Mouse (Mus musculus): Measurements from ENCODE around the gene Fam186b. TPM values are rescaled to one million over a fixed set of nuclear protein-coding genes. Genes with fewer than 3 reads are reported as not detected.
A peak's percentile ranks its signal among the peaks of the same experiment; 100 is the strongest.

Fam186b gene
- total and polyA plus RNA-seq, 3 experiments: not detected

DNA sequence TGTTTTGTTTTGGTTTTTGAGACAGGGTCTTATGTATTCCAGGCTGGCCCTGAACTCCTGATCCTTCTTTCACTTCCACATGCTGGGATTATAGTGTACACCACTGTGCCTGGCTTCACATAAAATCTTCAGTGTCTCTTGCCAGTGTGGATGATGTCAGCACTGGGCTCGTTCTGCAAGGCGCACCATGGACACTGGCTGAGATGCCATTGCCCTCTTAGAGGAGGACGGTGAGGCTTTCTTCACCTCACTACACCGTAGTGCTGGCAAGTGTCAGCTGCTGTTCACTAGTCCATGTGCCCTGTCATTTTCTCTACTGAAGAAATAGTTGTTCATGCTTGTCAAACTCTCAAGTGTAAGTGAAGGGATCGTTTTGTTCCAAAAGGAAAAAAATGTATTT lies 14.9 kb upstream of the Fam186b start:
- intact Hi-C loops (cut with DNase I): no loop called here
- H3K4me1 ChIP-seq (ENCODE audit: control insufficient read depth, insufficient read depth, low read length): peaks cover 7% of the 10 kb centered on the region
- no peak overlapping the region for H3K27ac ChIP-seq
- no peaks in the 10 kb centered on the region for H3K36me3 ChIP-seq (ENCODE audit: control insufficient read depth, insufficient read depth, low read length)
- H3K79me2 ChIP-seq (replicated peaks; ENCODE audit: control insufficient read depth, insufficient read depth, low read length): no peaks in the 10 kb centered on the region
- no peak for TF ChIP-seq CTCF (IDR thresholded peaks at IDR 0.05)
- no peak for TF ChIP-seq EP300 (IDR thresholded peaks at IDR 0.05; ENCODE audit: insufficient read depth, low read depth, low read length)
- no peak for TF ChIP-seq POLR2A (IDR thresholded peaks at IDR 0.05; ENCODE audit: insufficient read depth, low read depth, low read length)
- H3K27me3 ChIP-seq (ENCODE audit: control insufficient read depth, insufficient read depth, low read length): no peaks in the 10 kb centered on the region
- H3K9ac ChIP-seq (ENCODE audit: low read depth, low read length): no peak overlapping the region
- WGBS: 81% methylated on average over 5 of the region's 5 CpGs
- DNase-seq: no peak
- no peak overlapping the region for H3K4me3 ChIP-seq

DNA sequence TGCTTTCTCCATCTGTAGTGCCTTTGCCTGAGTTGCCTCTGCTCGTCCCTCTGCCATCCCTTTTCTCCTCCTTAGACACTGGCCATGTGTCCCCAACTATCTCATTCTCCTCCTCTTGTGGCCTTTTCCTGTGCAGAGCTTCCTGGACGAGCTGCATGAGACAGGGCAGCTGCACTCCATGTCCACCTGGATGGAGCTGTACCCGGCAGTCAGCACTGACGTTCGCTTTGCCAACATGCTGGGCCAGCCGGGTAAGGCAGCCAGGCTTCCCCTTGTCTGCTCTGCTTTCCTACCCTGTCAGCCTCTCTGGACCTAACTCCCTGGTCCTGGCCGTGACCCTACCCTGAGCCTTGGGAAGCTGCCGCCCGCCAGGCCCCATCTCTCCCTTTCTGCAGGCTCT lies 13.9 kb upstream of the Fam186b start:
- no peak for DNase-seq
- H3K27ac ChIP-seq: no peak overlapping the region
- no peaks in the 10 kb centered on the region for H3K27me3 ChIP-seq (ENCODE audit: control insufficient read depth, insufficient read depth, low read length)
- H3K79me2 ChIP-seq (replicated peaks; ENCODE audit: control insufficient read depth, insufficient read depth, low read length): no peaks in the 10 kb centered on the region
- H3K9ac ChIP-seq (ENCODE audit: low read depth, low read length): no peak overlapping the region
- H3K36me3 ChIP-seq (ENCODE audit: control insufficient read depth, insufficient read depth, low read length): no peaks in the 10 kb centered on the region
- TF ChIP-seq POLR2A (IDR thresholded peaks at IDR 0.05; ENCODE audit: insufficient read depth, low read depth, low read length) (no peak), CTCF (IDR thresholded peaks at IDR 0.05) (no peak)
- H3K4me3 ChIP-seq: no peak overlapping the region
- H3K4me1 ChIP-seq (ENCODE audit: control insufficient read depth, insufficient read depth, low read length): peaks cover 4% of the 10 kb centered on the region
- 84% methylated on average over 9 of the region's 9 CpGs for WGBS
- intact Hi-C loops (cut with DNase I): no loop called here

DNA sequence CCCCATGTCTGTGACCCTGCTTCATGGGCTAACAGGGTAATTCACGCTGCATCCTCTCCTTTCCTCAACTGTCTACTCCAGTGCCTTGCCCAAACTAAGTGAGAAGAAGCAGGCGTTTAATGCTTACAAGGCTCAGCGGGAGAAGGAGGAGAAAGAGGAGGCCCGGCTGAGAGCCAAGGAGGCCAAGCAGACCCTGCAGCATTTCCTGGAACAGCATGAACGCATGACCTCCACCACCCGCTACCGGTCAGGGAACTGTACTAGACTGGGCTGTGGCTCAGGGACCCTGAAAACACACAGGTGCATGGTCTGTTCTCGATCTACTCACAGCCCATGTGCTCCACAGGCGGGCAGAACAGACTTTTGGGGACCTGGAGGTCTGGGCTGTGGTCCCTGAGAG lies 11.8 kb upstream of the Fam186b start:
- no peaks in the 10 kb centered on the region for H3K36me3 ChIP-seq (ENCODE audit: control insufficient read depth, insufficient read depth, low read length)
- WGBS: 63% methylated on average over 9 of the region's 9 CpGs
- no peak overlapping the region for H3K4me3 ChIP-seq
- no peak overlapping the region for H3K9ac ChIP-seq (ENCODE audit: low read depth, low read length)
- TF ChIP-seq CTCF (IDR thresholded peaks at IDR 0.05) (no peak), EP300 (IDR thresholded peaks at IDR 0.05; ENCODE audit: insufficient read depth, low read depth, low read length) (no peak), POLR2A (IDR thresholded peaks at IDR 0.05; ENCODE audit: insufficient read depth, low read depth, low read length) (no peak)
- H3K4me1 ChIP-seq (ENCODE audit: control insufficient read depth, insufficient read depth, low read length): no peaks in the 10 kb centered on the region
- no peak overlapping the region for H3K27ac ChIP-seq
- H3K79me2 ChIP-seq (replicated peaks; ENCODE audit: control insufficient read depth, insufficient read depth, low read length): no peaks in the 10 kb centered on the region
- H3K27me3 ChIP-seq (ENCODE audit: control insufficient read depth, insufficient read depth, low read length): no peaks in the 10 kb centered on the region
- no peak for DNase-seq
- intact Hi-C loops (cut with DNase I): no loop called here

GRCm38 (mm10) chr15:99296213-99296612 lies 525 bp upstream of the Fam186b start:
- H3K9ac ChIP-seq (ENCODE audit: low read depth, low read length): no peak overlapping the region
- H3K4me1 ChIP-seq (ENCODE audit: control insufficient read depth, insufficient read depth, low read length): no peaks in the 10 kb centered on the region; the same call in none of the 2 replicates
- H3K27ac ChIP-seq: no peak overlapping the region; the same call in 1 of the 2 replicates
- WGBS: 44% methylated on average over 5 of the region's 5 CpGs
- no peaks in the 10 kb centered on the region for H3K27me3 ChIP-seq (ENCODE audit: control insufficient read depth, insufficient read depth, low read length)
- DNase-seq: no peak
- no peaks in the 10 kb centered on the region for H3K79me2 ChIP-seq (replicated peaks; ENCODE audit: control insufficient read depth, insufficient read depth, low read length)
- TF ChIP-seq POLR2A (IDR thresholded peaks at IDR 0.05; ENCODE audit: insufficient read depth, low read depth, low read length) (no peak), CTCF (IDR thresholded peaks at IDR 0.05) (no peak), EP300 (IDR thresholded peaks at IDR 0.05; ENCODE audit: insufficient read depth, low read depth, low read length) (no peak)
- intact Hi-C loops (cut with DNase I): no loop called here
- no peaks in the 10 kb centered on the region for H3K36me3 ChIP-seq (ENCODE audit: control insufficient read depth, insufficient read depth, low read length)
- no peak overlapping the region for H3K4me3 ChIP-seq

- H3K4me1 ChIP-seq (ENCODE audit: control insufficient read depth, insufficient read depth, low read length): no peaks in the 10 kb centered on the region; the same call in none of the 2 replicates
- 2% methylated on average over 54 of the region's 64 CpGs for WGBS
- intact Hi-C loops (cut with DNase I): loop anchor here (2.0 kb wide), 1 partner anchor 42 kb away; no protein-coding TSS in a partner anchor
Observed at GRCm38 (mm10) chr15:99294813-99295374, 794 bp downstream of the Fam186b start, which contains the start of gene Prpf40b. Prpf40b (plus strand) TSS chr15:99295087.

DNA sequence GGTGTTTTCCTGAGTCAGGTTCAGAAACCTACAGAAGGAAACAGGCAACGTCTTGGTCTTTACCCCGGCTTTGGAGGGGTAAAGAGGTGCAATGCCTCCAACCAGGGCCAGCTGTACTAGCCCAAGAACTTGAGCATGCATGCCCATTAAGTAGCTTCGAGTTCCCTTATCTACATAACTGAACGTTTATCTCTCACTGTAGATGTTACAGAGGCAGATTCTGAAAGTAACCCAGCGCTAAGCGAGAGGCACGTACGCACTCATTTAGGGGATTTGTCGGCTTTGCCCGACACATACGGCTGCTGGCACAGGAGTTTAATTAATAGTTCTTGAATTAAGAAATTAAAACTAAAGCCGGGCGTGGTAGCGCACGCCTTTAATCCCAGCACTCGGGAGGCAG lies 1.4 kb downstream of the Fam186b start:
- TF ChIP-seq POLR2A (IDR thresholded peaks at IDR 0.05; ENCODE audit: insufficient read depth, low read depth, low read length) (no peak), CTCF (IDR thresholded peaks at IDR 0.05) (no peak), EP300 (IDR thresholded peaks at IDR 0.05; ENCODE audit: insufficient read depth, low read depth, low read length) (no peak)
- no peaks in the 10 kb centered on the region for H3K27me3 ChIP-seq (ENCODE audit: control insufficient read depth, insufficient read depth, low read length)
- no peak for DNase-seq
- no peaks in the 10 kb centered on the region for H3K79me2 ChIP-seq (replicated peaks; ENCODE audit: control insufficient read depth, insufficient read depth, low read length)
- 5% methylated on average over 16 of the region's 16 CpGs for WGBS
- no peaks in the 10 kb centered on the region; the same call in none of the 2 replicates for H3K4me1 ChIP-seq (ENCODE audit: control insufficient read depth, insufficient read depth, low read length)
- peak overlapping the region; percentile 55 for H3K9ac ChIP-seq (ENCODE audit: low read depth, low read length)
- peak overlapping the region; percentile 65 for H3K4me3 ChIP-seq
- H3K27ac ChIP-seq: peak overlapping the region; percentile 47
- no peaks in the 10 kb centered on the region for H3K36me3 ChIP-seq (ENCODE audit: control insufficient read depth, insufficient read depth, low read length)
- intact Hi-C loops (cut with DNase I): loop anchor here (2.0 kb wide), 1 partner anchor 41 kb away; no protein-coding TSS in a partner anchor

More at GRCm38 (mm10) chr15:99294813-99295374, 794 bp downstream of the Fam186b start, which contains the start of gene Prpf40b:
- no peaks in the 10 kb centered on the region for H3K27me3 ChIP-seq (ENCODE audit: control insufficient read depth, insufficient read depth, low read length)
- H3K9ac ChIP-seq (ENCODE audit: low read depth, low read length): peak within 1 kb of the TSS; percentile 82
- peak within 1 kb of the TSS; percentile 75 for H3K27ac ChIP-seq
- peak; percentile 96 to 97 for DNase-seq
- H3K79me2 ChIP-seq (replicated peaks; ENCODE audit: control insufficient read depth, insufficient read depth, low read length): no peaks in the 10 kb centered on the region
- TF ChIP-seq EP300 (IDR thresholded peaks at IDR 0.05; ENCODE audit: insufficient read depth, low read depth, low read length): no peak
- TF ChIP-seq CTCF (IDR thresholded peaks at IDR 0.05): peak; percentile 61
- peak; percentile 36 for TF ChIP-seq POLR2A (IDR thresholded peaks at IDR 0.05; ENCODE audit: insufficient read depth, low read depth, low read length)
- H3K36me3 ChIP-seq (ENCODE audit: control insufficient read depth, insufficient read depth, low read length): no peaks in the 10 kb centered on the region
- H3K4me3 ChIP-seq: peak within 1 kb of the TSS; percentile 65
